Mouse (Mus musculus) urinary bladder, postnatal 14 days (tissue): Measurements from ENCODE around the gene Sh3d21.
"Not testable (repeated sequence)": the region's sequence is repeated elsewhere in the genome, so short reads cannot be mapped to it uniquely, and the experiment has no call there.

ENCODE experiments used
- DNase-seq: peaks from one replicate; pipeline ENCODE4 v3.0.0; 2021; ENCODE audit warnings: low spot score

The Sh3d21 gene

GRCm38 (mm10) chr4:126168851-126169250 lies 5.6 kb upstream of the Sh3d21 start:
- DNase-seq, result no peak

DNA sequence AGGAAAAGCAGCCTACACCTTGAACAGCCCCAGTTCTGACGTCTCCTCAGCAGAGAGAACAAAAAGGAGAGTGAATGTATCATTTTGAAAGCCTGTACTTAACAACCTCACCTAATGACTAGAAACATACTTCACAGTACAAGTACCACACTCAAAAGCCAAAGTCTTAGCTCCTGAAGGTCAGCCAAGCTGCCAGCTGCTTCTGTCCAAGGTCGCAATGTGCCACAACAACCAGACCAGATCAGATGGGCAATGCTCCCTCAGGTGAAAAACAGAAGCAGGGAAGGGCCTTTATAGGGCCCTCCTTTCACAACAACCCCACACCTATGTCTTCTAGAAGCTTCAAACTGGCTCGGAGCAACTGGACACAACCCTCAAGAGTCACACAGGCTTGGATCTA lies 2.8 kb upstream of the Sh3d21 start:
- no peak for DNase-seq

DNA sequence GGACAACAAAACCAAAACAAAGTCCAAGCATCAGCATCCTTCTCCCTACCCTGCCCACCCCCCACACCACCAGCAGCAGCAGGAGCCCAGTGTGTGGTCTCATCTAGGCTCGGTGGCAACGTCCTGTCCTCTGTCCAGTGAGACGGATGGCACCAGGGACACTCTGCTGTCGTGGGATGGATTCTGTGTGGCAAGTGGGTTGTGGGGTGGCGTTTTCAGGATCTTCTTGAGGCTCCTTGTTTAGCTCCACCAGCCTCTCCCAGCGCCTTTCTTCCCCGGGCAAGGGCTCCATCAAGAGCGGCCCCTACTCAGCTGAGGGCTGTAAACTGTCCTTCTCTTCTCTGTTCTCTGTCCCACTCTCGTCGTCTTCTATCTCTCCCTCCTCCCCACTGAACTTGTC lies 1.8 kb upstream of the Sh3d21 start:
- not testable (repeated sequence) for DNase-seq

GRCm38 (mm10) chr4:126163685-126164084 lies 394 bp upstream of the Sh3d21 start:
- DNase-seq, result no peak

- DNase-seq, result peak; percentile 94
Observed at GRCm38 (mm10) chr4:126162544-126163066, 686 bp downstream of the Sh3d21 start.

DNA sequence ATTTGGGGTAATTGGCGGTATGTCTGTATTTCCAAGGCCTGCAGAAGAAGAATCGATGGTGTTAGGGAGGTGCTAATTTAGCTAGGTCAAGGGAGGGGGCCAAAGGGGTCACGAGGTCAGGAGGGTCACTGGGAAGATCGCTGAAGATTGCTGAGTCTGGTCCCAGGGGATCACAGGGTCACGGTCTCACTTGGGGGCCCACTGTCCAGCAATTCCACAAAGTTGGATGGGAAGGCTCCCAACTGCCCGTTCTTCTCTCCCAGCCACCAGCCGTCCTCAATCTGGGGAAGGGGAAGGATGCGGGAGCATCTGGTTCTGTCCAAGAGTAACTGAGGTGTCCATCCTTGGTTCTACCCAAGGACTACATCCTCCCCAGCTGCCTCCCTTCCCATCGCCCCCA lies 1.3 kb downstream of the Sh3d21 start:
- DNase-seq, result no peak

- DNase-seq, result no peak
Observed at GRCm38 (mm10) chr4:126161456-126161855, 1.8 kb downstream of the Sh3d21 start.

GRCm38 (mm10) chr4:126160981-126161380 lies 2.3 kb downstream of the Sh3d21 start:
- no peak for DNase-seq

GRCm38 (mm10) chr4:126159455-126159854 lies 3.8 kb downstream of the Sh3d21 start:
- DNase-seq, result no peak

DNA sequence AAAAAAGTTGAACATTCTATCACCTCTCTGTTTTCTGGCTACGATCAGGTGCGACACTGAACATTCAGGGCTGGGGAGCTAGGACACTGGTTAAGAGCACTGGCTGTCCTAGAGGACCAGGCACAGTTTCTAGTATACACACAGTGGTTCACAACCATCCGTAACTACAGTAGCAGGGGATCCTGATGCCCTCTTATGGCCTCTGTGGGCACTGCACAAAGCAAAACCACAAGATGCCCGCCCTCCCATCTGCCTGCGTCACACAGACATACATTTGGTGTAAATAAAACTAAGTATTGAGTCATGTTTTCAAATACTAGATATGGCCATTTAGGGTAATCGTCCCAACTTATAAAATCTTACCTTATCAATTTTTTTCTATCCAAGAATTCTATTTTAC lies 5.7 kb downstream of the Sh3d21 start:
- no peak for DNase-seq

DNA sequence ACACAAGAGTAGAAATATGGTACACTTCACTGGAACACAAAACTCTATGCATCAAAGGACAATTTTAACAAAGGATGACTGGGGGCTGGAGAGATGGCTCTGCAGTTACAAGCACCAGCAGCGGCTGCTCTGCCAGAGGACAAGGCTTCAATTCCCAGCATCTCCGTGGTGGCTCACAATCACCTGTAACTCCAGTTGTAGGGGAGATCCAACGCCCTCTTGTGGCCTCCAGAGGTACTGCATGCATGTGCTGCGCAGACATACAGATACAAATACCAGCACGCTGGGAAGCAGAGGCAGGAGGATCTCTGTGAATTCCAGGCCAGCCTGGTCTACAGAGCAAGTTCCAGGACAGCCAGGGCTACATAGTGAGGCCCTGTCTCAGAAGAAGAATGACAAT lies 6.7 kb downstream of the Sh3d21 start:
- DNase-seq, result no peak

DNA sequence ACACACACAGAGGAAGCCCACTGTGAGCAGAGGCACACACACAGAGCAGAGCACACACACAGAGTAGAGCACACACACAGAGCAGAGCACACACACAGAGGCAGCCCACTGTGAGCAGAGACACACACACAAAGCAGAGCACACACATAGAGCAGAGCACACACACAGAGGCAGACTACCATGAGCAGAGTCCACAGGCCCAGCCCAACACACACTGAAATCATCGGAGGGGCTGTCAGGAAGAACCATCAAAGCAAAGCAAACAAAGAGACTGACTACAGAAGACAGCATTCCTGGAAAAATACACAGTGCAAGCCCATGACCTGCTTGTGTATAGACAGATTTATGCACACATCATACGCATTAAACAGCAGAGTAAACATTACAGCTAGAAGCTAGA lies 7.4 kb downstream of the Sh3d21 start:
- no peak for DNase-seq

GRCm38 (mm10) chr4:126155183-126155582 lies 8.1 kb downstream of the Sh3d21 start:
- no peak for DNase-seq

- DNase-seq, result no peak
Observed at GRCm38 (mm10) chr4:126152864-126153263, 10.4 kb downstream of the Sh3d21 start.

GRCm38 (mm10) chr4:126151701-126152440 lies 11.4 kb downstream of the Sh3d21 start:
- DNase-seq, result no peak

DNA sequence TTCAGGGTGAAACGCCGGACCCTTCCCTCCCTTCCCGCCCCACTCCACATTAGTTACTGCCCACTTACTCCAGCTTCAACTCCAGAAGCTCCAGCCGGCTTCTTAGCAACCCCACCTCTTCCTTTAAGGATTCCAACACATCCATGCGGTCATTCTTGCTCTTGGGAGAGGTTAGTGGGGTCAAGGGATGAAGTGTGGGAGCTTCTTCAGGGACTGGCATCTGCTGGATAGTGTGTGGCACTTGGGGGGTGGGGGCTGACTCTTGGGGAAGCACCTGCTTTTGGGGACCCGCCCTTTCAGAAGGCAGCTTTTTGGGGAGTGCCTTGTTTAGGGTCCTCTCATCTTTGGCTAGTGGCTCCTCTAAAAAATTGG lies 12.4 kb downstream of the Sh3d21 start:
- DNase-seq, result no peak

- peak; percentile 71 for DNase-seq
Observed at GRCm38 (mm10) chr4:126150297-126150948, 12.9 kb downstream of the Sh3d21 start.

DNA sequence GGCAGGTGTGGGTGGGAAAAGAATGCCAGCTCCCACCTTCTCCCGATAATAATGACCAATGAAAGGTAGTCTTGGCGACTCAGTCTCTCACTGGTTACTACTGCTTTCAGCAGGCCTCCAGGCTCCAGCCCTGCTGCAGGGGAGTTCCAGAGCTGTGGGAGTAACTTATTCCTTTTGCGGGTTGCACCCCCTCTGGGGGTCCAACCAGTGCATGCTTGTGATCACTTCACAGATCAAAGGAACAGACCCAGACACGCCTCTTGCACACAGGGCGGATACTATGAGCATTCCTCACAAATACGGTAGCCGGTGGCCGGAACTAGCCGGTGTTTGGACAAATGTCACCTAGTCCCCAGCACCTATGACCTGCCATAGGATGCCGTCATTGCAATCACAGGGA lies 13.5 kb downstream of the Sh3d21 start:
- no peak for DNase-seq

DNA sequence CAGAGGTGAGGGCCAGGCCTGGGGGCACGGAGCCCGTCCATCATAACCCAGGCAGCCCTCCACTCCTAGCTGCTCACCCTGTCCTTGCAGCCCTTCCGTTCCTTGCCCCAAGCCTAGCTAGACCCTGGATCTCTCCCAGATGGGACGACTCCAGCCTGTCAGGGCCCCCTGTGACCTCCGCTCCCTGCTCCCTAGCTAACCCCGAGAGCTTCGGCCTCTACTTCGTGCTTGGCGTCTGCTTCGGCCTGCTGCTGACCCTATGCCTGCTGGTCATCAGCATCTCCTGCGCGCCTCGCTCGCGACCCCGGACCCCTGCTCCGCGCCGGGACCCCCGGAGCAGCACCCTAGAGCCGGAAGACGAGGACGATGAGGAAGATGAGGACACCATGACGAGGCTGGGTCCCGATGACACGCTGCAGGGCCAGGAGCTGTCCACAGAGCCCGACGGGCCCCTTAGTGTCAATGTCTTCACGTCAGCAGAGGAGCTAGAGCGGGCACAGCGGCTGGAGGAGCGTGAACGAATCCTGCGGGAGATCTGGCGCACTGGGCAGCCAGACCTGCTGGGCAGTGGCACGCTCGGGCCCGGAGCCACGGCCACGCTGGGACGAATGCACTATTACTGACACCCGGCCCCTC lies 14.1 kb downstream of the Sh3d21 start:
- DNase-seq, result no peak

- peak; percentile 70 for DNase-seq
Observed at GRCm38 (mm10) chr4:126148161-126148961, 14.9 kb downstream of the Sh3d21 start.

DNA sequence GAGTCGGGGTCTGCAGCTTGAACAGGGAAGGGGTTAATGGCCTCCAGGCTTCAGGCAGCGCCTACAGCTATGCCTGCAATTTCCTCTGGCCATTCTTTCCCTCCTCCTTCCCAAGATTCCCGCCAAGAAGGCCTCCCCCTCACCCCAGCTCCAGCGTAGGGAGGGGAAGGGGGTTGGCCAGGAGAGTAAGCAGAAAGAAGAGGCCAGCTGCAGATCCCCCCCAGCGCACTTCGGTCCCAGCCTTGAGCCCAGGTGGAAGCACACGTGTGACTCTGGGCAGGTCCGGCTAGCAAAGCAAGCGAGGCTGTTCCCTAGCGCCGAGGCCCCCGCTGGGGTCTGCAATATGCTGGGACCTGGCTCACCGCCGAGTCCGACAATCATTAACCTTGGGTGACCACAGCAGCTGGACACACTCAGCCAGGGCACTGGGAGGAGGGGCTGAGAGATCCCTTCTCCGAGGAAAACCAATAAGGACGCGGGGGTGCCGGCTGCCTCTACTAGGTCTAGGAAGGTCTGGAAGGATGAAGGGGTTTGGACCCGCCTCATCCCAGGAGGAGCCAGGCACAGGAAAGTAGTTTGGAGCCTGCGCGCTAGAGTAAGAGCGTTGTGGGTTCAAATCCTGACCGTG lies 15.6 kb downstream of the Sh3d21 start, which contains the start of gene Eva1b:
Gene Eva1b (plus strand): TSS at position 212 of the 628 bp plus-strand sequence.
- DNase-seq, result peak; percentile 68
